Mouse (Mus musculus) layer of hippocampus, adult 18-20 months (tissue): ENCODE measurements at regions not wholly inside any gene's neighbourhood (a gene's known extent, or its start where the extent isn't known, plus 50 kb on each side); places are given as distances from the start of the nearest gene placed in this dataset.

Source experiments
- DNase-seq, 2 experiments: peaks; one replicate each; pipeline ENCODE4 v3.0.0; 2022; ENCODE audit warnings: low spot score in 2 of 2

- DNase-seq: no peak
These were observed 282.1 kb upstream of the Rasa1 start for GRCm38 (mm10) chr13:85570886-85571527.

DNA sequence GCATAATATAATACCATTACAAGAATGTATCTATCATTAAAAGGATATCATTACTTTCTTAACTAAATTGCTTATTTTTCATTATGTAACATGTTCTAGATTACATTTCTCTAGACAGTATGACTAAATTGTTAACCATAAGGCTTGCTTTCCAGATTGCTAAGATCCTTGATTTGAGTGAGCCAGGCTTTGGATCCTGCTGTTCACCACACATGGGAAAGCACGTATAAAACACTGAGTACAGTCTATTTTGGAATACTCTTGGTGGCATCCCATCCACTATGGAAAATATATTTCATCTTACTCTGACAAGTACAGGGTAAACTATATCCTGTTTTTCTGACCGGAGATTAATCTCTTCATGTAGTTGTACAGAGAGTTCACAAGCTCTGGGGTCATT is 268.9 kb upstream of the Rasa1 start:
- peak; percentile 22 to 53 for DNase-seq

- DNase-seq: peak in 1 of 2 experiments; percentile 67
These were observed 267.3 kb upstream of the Rasa1 start for GRCm38 (mm10) chr13:85556101-85556853.

DNA sequence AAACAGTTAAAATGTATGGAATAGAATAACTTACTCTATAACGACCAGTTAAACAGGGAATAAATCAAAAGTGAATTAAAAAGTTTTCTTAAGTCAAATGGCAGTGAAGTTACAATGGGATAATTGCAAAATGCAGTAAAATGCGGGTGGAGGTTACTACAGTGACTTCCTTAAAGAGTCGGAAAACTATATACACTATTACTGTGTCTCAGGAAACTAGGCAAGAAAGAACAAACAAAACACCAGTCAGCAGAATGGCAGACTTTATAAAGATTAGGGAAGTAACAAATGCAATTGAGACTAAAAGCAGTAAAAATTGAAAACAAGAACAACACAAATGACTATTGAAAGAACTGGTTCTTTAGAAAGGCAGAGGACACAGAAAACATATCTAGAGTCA is 264.1 kb upstream of the Rasa1 start:
- no peak for DNase-seq

- DNase-seq: no peak
These were observed 220.7 kb upstream of the Rasa1 start for GRCm38 (mm10) chr13:85509671-85510070.

DNA sequence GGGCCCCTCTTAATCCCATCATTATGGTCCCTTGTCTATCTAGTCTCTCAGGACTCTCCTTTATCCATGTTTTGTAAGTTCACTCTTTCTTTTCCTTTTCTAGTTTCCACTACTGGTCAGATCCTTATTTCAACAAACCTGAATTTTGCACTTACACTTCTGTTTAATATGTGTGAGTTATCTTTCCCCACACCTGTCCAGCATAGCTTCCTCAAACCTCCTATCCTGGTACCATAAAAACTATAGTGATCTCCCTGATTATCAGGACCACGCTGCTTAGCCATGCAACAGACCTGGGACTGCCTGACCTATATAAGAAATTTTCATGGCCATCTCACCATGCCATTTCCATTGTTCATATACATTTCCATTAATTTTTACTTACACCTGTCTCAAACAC is 219.6 kb upstream of the Rasa1 start:
- DNase-seq: no peak

GRCm38 (mm10) chr13:85507374-85508101 is 218.6 kb upstream of the Rasa1 start:
- DNase-seq: no peak

GRCm38 (mm10) chr13:85506875-85507274 is 217.9 kb upstream of the Rasa1 start:
- DNase-seq: no peak

DNA sequence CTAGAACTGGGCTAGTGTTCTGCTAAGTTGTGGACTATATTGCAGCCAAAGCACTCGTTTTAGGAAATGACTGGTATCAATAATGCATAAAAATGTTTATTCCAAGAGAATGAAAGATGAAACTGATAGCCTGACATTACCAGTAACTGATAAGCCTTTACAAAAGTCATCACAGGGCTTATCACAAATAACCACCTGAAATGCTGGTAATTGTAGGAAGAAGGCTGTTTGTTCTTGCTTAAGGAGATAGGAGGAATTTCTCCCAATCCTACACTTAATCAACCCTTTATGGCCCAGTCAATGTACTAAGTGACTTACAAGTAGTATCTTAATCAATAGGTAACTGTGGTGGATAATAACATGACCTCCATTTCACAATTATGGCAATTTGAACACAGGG is 217.1 kb upstream of the Rasa1 start:
- no peak for DNase-seq

- DNase-seq: no peak
These were observed 216.1 kb upstream of the Rasa1 start for GRCm38 (mm10) chr13:85505046-85505445.

GRCm38 (mm10) chr13:85504001-85504400 is 215.1 kb upstream of the Rasa1 start:
- DNase-seq: no peak

- DNase-seq: no peak
These were observed 209.8 kb upstream of the Rasa1 start for GRCm38 (mm10) chr13:85498696-85499095.

DNA sequence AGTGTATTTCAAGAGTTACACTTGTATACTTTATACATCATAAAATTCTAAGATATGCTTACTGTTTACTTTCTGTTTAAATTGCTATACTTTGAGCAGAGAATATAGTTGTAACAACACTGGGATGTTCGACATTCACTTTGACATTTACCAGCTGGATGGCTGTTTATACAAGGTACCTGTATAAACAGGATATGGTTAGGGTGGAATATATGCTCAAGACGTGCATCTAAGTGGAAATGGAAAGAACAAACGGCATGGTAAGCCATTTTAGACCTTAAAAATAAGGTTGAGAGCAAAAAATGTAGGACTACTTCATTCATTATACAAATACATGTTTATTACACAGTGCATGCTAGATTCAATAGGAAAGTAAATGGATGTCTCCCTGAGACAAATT is 195.9 kb upstream of the Rasa1 start:
- DNase-seq: no peak

- DNase-seq: no peak
These were observed 194.4 kb upstream of the Rasa1 start for GRCm38 (mm10) chr13:85483348-85483747.

GRCm38 (mm10) chr13:85479405-85479804 is 190.5 kb upstream of the Rasa1 start:
- DNase-seq: no peak

DNA sequence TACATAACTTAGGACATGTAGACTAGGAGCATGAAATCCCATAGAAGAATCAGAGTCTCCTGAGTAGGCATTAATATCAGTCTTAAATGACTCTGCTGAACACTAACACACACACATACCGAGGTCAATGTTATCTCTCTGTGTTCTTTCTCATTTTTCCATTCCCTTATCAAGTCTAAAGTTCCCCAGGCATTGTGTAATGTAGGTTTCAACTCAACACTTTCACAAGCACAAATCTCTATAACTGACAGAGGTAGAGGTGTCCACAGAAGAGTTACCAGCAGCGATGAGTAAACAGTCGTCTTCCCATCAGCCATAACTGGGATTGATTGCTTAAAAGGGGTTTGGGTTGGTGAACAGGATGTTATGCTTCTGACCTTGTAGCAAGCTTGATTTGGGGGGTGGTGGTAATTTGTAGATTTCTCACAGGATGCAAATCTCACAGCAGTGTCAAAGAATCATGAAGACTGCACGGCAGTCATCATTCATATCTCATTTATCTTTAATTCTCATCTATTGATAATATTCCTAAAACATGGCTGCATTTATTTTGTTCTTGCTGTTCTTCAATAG is 187.4 kb upstream of the Rasa1 start:
- no peak for DNase-seq

- DNase-seq: peak; percentile 64 to 87
These were observed 182.4 kb upstream of the Rasa1 start for GRCm38 (mm10) chr13:85471340-85471739.

DNA sequence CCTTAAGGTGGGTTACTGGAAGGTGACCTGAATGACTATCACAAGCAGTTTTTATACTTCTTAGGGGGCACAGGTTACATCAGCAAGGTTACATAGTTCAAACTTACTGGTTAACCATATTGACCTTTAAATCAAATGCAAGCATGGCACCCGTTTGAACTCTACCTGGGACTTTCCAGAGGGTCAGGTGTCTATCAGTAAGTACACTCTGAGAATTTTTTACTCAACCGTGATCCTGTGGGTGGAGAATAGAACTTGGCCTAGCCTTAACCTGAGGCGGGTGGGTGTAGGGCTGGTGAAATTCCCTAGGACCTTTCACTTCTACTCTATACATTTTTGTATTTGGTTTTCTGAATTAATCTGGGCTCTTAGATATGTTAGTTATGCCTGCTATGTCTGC is 170.5 kb upstream of the Rasa1 start:
- DNase-seq: no peak

GRCm38 (mm10) chr13:85458611-85459010 is 169.7 kb upstream of the Rasa1 start:
- no peak for DNase-seq

DNA sequence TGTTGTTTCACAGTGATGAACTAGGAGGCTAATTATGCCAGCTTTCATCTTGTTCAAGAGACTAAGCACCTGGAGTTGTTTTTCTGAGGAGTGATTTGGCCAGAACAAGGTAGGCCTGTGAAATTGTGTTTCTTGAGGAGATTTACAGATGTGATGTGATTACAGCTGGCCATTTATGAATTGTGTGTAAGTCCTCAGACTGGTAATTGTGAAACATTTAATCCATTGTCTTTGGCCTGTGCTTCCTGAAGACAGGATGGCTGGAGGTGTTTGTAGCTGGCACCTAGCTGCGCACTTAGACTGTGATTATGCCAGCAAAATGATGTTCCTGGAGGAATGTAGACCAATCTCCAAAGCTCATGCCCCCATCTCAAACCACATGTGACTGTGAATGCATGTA is 150.7 kb upstream of the Rasa1 start:
- no peak for DNase-seq

GRCm38 (mm10) chr13:85437875-85438274 is 148.9 kb upstream of the Rasa1 start:
- DNase-seq: peak in 1 of 2 experiments; percentile 56

DNA sequence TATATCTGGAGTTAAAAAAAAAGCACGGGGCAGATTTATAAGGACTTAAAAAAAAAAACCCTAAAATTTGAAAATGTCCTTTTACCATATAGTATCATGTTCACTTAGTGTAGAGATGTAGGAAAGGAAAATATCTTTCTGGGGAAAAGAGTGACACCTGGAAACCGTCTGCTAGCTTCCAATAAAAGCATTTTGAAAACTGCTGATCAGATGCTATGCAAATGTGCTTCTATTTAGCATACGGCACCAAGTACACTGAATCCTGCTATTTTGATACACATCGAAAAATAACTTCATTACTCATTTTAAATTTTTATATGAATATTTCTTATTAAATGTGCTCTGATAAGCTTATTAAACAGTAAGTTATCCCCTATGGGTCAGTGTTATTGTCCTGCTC is 148.1 kb upstream of the Rasa1 start:
- DNase-seq: peak; percentile 25 to 79
